Mouse (Mus musculus): Measurements from ENCODE around the gene Mpp6. TPM values are rescaled to one million over a fixed set of nuclear protein-coding genes. Genes with fewer than 3 reads are reported as not detected.

Gene Mpp6
- total and polyA plus RNA-seq, 3 experiments: 86.9 to 107 (median 104) TPM

GRCm38 (mm10) chr6:50214711-50215372, 104.8 kb downstream of the Mpp6 start:
- no peak for DNase-seq (ENCODE audit: extremely low read depth)
- TF ChIP-seq HCFC1 (IDR thresholded peaks at IDR 0.05; ENCODE audit: low read depth, low read length) (no peak), POLR2A (IDR thresholded peaks at IDR 0.05; ENCODE audit: low read depth, low read length) (no peak), MAFK (IDR thresholded peaks at IDR 0.05; ENCODE audit: insufficient replicate concordance, low read length) (no peak), ETS1 (conservative IDR thresholded peaks at IDR 0.05; ENCODE audit: low read depth, low read length) (no peak), GABPA (IDR thresholded peaks at IDR 0.05; ENCODE audit: insufficient replicate concordance, low read depth, low read length) (no peak), TBP (conservative IDR thresholded peaks at IDR 0.05; ENCODE audit: low read depth, low read length) (no peak), ZNF384 (IDR thresholded peaks at IDR 0.05; ENCODE audit: low read depth, low read length) (no peak), CTCF (conservative IDR thresholded peaks at IDR 0.05 in 1 of 2, IDR thresholded peaks at IDR 0.05 in 1 of 2; ENCODE audit: low read depth in 2 of 2, low read length in 2 of 2) (no peak), MXI1 (IDR thresholded peaks at IDR 0.05; ENCODE audit: low read depth, low read length) (no peak)
- dilution Hi-C loops (cut with MboI; ENCODE audit: extremely low pct_ligation_motif_present, extremely low pct_unique_long_range_greater_than_20kb, low sequenced_read_pairs) (no loop called here), in situ Hi-C loops (cut with MboI; ENCODE audit: low pct_ligation_motif_present, low pct_unique_long_range_greater_than_20kb, low sequenced_read_pairs) (no loop called here)
- Histone ChIP-seq H3K4me1 (ENCODE audit: control insufficient read depth in 1 of 2, insufficient read depth in 2 of 2) (no peaks in the 10 kb centered on the region), H3K36me3 (replicated peaks in 1 of 2; ENCODE audit: control insufficient read depth in 1 of 2, insufficient read depth in 1 of 2, low read length in 1 of 2) (peaks cover 0 to 4% of the 10 kb centered on the region in 2 experiments), H3K4me3 (replicated peaks in 1 of 3; ENCODE audit: low read depth in 2 of 3, low read length in 2 of 3, poor library complexity in 1 of 3) (no peak overlapping the region), H3K27me3 (replicated peaks) (no peaks in the 10 kb centered on the region), H3K4me2 (ENCODE audit: insufficient read depth, low read depth, poor library complexity, severe bottlenecking) (no peak overlapping the region), H3K9ac (ENCODE audit: insufficient read depth, low read depth) (no peak overlapping the region), H3K9me3 (replicated peaks; ENCODE audit: low read length) (no peaks in the 10 kb centered on the region), H3K27ac (ENCODE audit: insufficient read depth, low read depth) (no peak overlapping the region), H3K79me2 (replicated peaks; ENCODE audit: control insufficient read depth, extremely low read depth, insufficient read depth, poor library complexity, severe bottlenecking) (no peaks in the 10 kb centered on the region)

DNA sequence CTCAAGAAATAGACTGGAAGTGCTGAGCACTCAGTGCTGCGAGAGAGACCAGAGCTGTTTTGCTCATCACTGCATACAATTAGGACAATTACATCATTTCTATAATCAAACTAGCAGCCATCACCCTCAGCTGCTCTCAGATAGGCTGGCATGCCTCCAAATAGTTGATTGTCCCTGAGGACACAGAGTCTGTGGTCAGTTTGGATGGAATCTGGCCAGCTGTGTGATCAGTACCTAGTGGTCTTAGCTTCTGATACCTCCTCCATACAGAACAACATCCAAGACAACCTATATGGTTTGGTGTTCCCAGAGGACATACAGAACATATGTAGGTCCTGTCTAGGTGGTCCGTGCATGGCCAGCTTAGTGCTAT, 105.3 kb downstream of the Mpp6 start:
- no peaks in the 10 kb centered on the region for H3K9me3 ChIP-seq (replicated peaks; ENCODE audit: low read length)
- dilution Hi-C loops (cut with MboI; ENCODE audit: extremely low pct_ligation_motif_present, extremely low pct_unique_long_range_greater_than_20kb, low sequenced_read_pairs): no loop called here
- TF ChIP-seq RAD21 (IDR thresholded peaks at IDR 0.05; ENCODE audit: low read depth, low read length): no peak
- H3K79me2 ChIP-seq (replicated peaks; ENCODE audit: control insufficient read depth, extremely low read depth, insufficient read depth, poor library complexity, severe bottlenecking): no peaks in the 10 kb centered on the region
- H3K4me2 ChIP-seq (ENCODE audit: insufficient read depth, low read depth, poor library complexity, severe bottlenecking): no peak overlapping the region
- H3K27ac ChIP-seq (ENCODE audit: insufficient read depth, low read depth): no peak overlapping the region
- in situ Hi-C loops (cut with MboI; ENCODE audit: low pct_ligation_motif_present, low pct_unique_long_range_greater_than_20kb, low sequenced_read_pairs): no loop called here
- H3K27me3 ChIP-seq (replicated peaks): no peaks in the 10 kb centered on the region
- no peak overlapping the region for H3K9ac ChIP-seq (ENCODE audit: insufficient read depth, low read depth)
- peaks cover 0 to 4% of the 10 kb centered on the region in 2 experiments for H3K36me3 ChIP-seq (replicated peaks in 1 of 2; ENCODE audit: control insufficient read depth in 1 of 2, insufficient read depth in 1 of 2, low read length in 1 of 2)
- H3K4me3 ChIP-seq (replicated peaks in 1 of 3; ENCODE audit: low read depth in 2 of 3, low read length in 2 of 3, poor library complexity in 1 of 3): no peak overlapping the region
- DNase-seq (ENCODE audit: extremely low read depth): no peak
- H3K4me1 ChIP-seq (ENCODE audit: control insufficient read depth in 1 of 2, insufficient read depth in 2 of 2): no peaks in the 10 kb centered on the region

- Histone ChIP-seq H3K79me2 (replicated peaks; ENCODE audit: control insufficient read depth, extremely low read depth, insufficient read depth, poor library complexity, severe bottlenecking) (no peaks in the 10 kb centered on the region), H3K27ac (ENCODE audit: insufficient read depth, low read depth) (no peak overlapping the region), H3K9me3 (replicated peaks; ENCODE audit: low read length) (no peaks in the 10 kb centered on the region), H3K27me3 (replicated peaks) (no peaks in the 10 kb centered on the region), H3K9ac (ENCODE audit: insufficient read depth, low read depth) (no peak overlapping the region), H3K4me2 (ENCODE audit: insufficient read depth, low read depth, poor library complexity, severe bottlenecking) (no peak overlapping the region), H3K36me3 (replicated peaks in 1 of 2; ENCODE audit: control insufficient read depth in 1 of 2, insufficient read depth in 1 of 2, low read length in 1 of 2) (peaks cover 0 to 4% of the 10 kb centered on the region in 2 experiments), H3K4me1 (ENCODE audit: control insufficient read depth in 1 of 2, insufficient read depth in 2 of 2) (no peaks in the 10 kb centered on the region), H3K4me3 (replicated peaks in 1 of 3; ENCODE audit: low read depth in 2 of 3, low read length in 2 of 3, poor library complexity in 1 of 3) (no peak overlapping the region)
- dilution Hi-C loops (cut with MboI; ENCODE audit: extremely low pct_ligation_motif_present, extremely low pct_unique_long_range_greater_than_20kb, low sequenced_read_pairs) (no loop called here), in situ Hi-C loops (cut with MboI; ENCODE audit: low pct_ligation_motif_present, low pct_unique_long_range_greater_than_20kb, low sequenced_read_pairs) (no loop called here)
- TF ChIP-seq ELF1 (IDR thresholded peaks at IDR 0.05; ENCODE audit: low read depth, low read length): no peak
- TF ChIP-seq MYC (IDR thresholded peaks at IDR 0.05; ENCODE audit: low read depth, low read length): no peak
- no peak for TF ChIP-seq MAZ (IDR thresholded peaks at IDR 0.05; ENCODE audit: low read depth, low read length)
- no peak for TF ChIP-seq POLR2AphosphoS2 (IDR thresholded peaks at IDR 0.05; ENCODE audit: low read depth, low read length)
- TF ChIP-seq UBTF (IDR thresholded peaks at IDR 0.05; ENCODE audit: low read depth, low read length): no peak
- TF ChIP-seq HCFC1 (IDR thresholded peaks at IDR 0.05; ENCODE audit: low read depth, low read length): no peak
- TF ChIP-seq ETS1 (conservative IDR thresholded peaks at IDR 0.05; ENCODE audit: low read depth, low read length): no peak
- no peak for TF ChIP-seq ZC3H11A (IDR thresholded peaks at IDR 0.05; ENCODE audit: low read depth, low read length)
- TF ChIP-seq ZNF384 (IDR thresholded peaks at IDR 0.05; ENCODE audit: low read depth, low read length): no peak
- no peak for TF ChIP-seq RAD21 (IDR thresholded peaks at IDR 0.05; ENCODE audit: low read depth, low read length)
- no peak for TF ChIP-seq BHLHE40 (IDR thresholded peaks at IDR 0.05; ENCODE audit: low read depth, low read length)
- no peak for TF ChIP-seq SMC3 (IDR thresholded peaks at IDR 0.05; ENCODE audit: low read depth, low read length)
- no peak for TF ChIP-seq MAX (IDR thresholded peaks at IDR 0.05; ENCODE audit: low read length)
- no peak for TF ChIP-seq SIN3A (IDR thresholded peaks at IDR 0.05; ENCODE audit: low read length)
- no peak for DNase-seq (ENCODE audit: extremely low read depth)
Measured at GRCm38 (mm10) chr6:50215986-50216385, 105.9 kb downstream of the Mpp6 start.

All from CH12.LX (cell line).